Mouse (Mus musculus) kidney, postnatal 36 days (tissue): Measurements from ENCODE around the gene Nox4.

ENCODE experiments used
- DNase-seq, 2 experiments: peaks; one replicate each; pipeline ENCODE4 v3.0.0; 2021 to 2022; ENCODE audit warnings: mixed read lengths in 2 of 2

Gene Nox4

DNA sequence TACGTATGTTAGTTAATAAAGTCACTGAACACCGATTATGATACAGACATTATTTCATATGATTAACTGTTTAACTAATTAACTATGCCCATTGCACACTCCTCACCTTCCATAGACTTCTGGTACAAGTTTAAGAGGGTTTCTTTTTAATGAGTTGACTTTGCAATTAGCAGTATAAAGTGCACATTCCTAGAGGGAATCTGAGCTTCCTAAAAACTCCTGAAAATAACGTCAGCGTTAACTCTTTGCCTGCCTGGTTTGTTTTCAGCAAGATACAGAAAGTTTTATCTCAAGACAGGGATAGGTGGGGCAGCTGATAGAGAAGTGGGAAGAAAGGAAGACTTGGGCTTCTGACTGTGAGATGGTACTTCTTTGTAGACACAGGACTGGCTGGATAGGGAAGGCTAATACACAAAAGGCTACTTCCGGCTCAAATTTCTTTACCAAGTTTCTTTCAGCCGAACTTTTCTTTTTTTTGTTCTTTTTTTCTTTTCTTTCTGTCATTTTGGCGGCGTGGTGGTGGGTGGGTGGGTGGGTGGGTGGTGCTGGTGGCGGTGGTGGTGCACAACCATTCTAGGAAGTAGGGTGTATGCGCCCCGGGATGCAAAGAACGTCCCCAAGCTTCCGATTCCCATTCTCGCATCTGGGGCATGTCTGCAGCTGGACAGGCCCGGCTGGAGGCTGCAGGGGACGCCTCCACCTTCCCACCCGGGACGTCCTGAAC lies at the start of gene Nox4:
Gene Nox4 (plus strand): TSS at position 241 of the 724 bp plus-strand sequence.
- no peak for DNase-seq

DNA sequence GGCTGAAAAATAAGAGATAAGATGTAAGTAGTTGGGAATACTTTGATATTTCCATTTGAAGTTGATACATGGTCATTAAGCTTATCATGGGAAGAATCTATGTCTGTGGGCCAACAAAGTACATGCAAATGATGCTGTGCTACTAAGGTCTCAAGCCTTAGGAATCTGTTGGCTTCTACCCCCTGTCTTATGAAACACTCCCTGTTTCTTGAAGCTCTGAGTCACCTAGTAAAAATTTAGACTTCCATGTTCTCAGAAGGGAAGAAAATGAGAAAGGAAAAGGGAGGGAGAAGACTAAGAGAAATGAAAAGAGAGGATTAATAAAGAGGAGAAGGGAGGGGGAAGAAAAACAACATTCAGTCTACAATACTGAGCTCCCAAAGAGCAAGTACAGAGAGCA lies 41.1 kb upstream of the Nox4 start:
- DNase-seq, result no peak

DNA sequence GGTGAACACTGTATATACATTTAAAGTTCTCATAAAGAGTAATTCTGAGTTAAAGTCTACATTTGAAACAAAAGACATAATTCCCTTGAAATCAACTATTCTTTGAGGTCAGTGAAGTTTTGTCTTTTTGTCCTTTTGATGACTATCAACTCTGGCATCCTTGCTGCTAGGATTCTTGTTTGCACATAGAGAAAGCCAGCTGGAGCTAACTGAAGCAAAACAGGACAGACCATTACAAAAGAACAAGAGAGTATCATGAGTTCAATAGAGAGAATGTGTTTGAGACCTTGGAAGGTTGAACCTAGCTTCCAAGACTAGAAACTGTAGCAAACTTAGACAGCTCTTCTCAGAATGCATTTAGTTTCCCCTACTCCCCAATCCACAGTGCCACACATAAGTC lies 24.2 kb upstream of the Nox4 start:
- no peak for DNase-seq

DNA sequence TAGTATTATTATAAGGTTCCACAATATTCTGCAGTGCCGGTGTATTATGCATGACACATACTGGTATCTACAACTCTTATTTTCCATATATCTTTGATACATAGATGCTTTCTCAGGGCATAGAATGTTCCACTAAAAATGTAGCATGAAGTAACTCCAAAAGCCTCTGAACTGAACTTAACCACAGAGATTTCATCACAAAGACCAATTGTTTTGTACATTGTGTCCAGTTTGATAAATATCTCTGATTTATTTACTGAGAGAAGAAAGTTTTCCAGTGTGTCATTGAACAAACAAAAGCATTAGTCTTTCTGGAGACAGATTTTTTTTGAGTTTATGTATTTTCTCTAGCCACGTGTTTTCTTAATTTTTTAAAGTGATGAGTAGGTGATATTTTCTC lies 23.1 kb upstream of the Nox4 start:
- DNase-seq, result no peak

DNA sequence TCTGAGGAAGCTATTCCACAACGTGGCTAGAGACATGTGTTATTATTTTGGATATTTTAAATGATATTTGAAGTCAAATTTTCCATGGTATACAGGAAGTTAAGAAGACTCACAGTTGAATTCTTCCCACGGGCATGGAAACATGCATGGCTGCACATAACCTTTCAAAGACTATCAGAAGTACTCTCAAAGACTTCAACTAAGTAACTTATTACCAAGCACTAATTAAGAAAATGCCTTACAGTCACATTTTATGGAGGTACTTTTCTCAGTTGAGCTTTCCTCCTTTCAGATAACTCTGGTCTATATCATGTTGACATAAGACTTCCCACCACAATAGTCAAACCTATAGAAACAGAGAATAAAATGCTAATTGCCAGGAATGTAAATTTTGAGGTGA lies 20.3 kb upstream of the Nox4 start:
- DNase-seq, result peak in 1 of 2 experiments; percentile 30

DNA sequence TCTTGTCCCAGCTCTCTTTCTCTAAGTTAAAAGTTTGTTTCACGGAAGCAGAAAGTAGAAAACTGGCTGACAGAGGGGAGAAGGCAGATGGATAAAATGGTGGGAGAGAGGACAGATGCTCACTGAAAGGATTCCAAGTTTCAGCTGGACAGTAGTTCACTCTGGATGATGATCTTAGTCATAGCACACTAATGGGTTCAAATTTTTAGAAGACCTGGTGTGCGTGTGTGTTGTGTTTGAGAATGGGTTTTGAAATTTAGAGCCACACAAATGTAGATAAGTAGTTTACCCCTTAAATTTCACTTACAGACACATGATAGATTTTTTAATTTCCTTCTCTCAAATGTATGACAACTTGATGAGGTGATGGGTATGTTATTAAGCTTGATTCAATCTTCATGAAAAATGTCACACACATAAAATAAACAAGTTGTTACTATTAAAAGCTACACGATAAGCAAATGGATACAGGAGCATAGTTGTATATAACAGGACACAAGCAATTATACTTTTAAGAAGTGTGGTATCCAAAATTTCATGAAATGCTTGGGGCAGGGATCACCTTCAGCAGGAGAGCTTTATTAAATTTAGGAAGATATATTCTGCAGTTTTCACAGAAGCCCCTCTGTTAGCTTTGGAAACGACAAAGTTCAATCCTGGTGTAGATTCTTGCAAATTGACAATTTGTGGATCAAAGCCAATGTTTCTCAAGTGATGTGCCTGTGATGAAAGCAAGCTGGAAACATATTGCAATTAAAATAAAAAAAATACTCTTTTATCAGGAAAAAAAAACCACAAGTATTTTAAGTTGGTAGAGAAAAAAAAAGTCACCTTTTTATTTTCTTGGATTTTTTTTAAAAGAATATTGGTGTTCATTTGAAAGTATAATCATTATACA lies 18.6 kb upstream of the Nox4 start:
- DNase-seq, result no peak

DNA sequence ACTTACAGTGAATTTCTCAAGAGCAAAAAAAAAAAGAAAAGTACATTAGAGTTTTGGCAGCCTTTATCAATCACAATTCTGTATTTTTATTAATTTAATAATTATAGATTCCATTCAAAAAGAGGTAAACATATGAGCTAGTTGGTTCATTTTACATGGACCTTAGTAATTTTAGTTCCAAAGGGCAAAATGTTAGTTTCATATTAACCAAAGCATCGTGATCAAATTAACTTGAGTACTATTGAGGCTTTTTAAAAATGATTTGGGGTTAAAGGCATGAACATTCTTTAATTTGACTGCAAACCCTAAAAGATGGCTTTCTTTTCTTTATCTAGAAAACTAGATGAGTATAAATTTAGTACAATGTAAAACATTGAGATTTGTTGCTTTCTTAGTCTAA lies 16.4 kb upstream of the Nox4 start:
- DNase-seq, result no peak

DNA sequence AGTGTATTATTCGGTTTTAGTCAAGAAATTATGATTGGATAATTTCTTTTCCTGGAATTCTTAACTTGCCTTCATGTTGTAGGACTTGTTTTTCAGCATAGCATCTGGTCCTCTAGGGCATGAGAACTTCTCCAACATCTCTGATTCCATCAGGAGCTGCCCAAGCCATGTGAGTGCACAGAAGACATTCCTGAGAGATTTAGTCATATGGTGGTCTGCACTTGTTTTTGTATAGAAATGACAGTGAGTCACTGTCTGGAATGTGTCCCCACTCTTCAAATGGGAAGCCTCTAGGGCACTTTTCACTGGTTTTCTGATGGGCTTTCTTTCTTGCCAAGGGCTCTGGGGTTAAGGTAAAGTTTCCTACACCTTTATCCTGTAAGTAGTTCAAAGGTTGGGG lies 4.8 kb upstream of the Nox4 start:
- no peak for DNase-seq

DNA sequence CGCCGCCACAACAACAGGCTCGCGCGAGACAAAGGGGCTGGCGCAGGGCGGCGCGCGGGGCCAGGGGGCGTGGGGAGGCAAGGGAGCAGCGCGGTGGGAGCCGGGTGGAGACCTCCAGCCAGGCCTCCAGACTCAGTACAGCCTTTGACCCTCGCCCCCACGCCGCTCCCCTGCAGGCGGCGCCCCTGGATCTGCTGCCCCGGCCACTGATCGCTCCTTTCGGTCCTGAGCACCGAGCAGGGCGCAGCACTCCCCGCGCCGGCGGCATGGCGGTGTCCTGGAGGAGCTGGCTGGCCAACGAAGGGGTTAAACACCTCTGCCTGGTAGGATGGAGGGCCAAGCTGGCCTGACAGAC lies 661 bp downstream of the Nox4 start:
- DNase-seq, result peak; percentile 82 to 85

DNA sequence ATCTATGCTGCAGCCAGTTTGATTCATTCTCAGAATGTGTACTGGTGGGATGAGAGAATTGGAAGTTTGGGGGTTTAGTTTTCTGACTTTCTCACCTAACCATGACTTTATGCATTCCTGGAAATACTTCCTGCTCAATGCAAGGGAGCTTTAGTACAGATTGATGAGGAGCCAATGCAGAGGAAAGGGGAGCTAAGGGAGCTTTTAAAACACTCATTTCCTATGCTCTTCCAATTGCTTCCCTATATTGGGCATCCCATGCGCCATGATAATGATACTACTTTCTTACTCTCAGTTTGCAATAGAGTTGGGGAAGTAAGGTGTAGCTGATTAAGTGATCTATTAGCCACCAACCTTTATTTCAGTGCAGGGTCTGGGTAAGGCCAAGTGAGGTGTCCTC lies 1.0 kb downstream of the Nox4 start:
- no peak for DNase-seq

DNA sequence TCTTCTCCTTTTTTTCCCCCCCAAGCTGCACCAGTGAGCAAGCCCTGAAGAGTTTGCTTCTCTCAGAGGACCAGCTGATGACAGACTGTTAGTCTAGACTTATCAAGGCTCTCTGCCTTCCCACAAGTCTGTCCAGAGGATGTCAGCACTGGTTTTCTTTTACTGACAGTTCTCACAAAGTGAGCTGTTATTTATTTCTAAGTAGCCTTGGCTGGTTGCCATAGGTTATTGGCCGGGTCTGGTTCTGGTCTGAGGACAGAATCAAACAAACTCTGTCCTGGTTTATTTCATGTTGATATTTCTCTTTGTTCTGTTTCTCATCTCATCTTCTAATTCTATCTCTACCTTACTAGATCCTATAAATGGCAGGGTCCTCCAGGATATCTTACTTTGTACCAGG lies 2.0 kb downstream of the Nox4 start:
- DNase-seq, result peak; percentile 63 to 76

DNA sequence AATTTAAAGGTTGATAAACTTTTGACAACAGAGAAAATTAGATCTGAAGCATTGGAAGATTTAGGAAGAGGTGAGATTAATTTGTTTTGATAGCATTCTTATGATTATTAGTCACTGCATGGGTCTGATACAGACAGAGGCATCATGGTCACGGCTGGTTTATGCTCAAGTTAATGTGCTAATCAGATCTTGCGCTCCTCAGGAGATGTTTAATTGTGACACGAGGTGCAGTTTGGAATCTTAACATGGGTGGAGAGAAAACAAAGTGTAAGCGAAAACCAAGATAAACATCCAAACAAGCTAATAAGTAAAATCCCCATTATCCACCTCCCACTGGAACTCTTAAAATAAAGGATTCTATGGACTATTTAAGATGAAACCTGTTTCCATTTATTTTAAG lies 6.2 kb downstream of the Nox4 start:
- peak in 1 of 2 experiments; percentile 41 for DNase-seq

DNA sequence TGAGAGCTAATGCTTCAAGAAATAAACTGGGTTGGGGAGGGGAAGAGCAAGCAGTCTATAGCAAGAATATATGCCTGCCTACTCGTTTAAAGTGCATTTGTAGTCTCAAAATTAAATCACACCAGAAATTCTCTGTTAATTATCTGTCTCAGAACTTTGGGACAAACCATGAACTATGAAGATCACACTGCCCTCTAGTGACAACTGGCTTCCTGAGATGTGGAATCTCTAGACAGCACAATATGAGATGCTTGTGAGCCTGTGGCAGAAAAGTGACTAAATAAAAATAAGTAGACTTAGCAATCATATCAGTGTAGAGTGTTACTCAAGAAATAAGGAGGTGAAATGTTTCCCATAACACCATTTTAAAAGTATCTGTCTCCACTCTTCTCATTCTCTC lies 31.3 kb downstream of the Nox4 start:
- DNase-seq, result peak; percentile 57 to 72

DNA sequence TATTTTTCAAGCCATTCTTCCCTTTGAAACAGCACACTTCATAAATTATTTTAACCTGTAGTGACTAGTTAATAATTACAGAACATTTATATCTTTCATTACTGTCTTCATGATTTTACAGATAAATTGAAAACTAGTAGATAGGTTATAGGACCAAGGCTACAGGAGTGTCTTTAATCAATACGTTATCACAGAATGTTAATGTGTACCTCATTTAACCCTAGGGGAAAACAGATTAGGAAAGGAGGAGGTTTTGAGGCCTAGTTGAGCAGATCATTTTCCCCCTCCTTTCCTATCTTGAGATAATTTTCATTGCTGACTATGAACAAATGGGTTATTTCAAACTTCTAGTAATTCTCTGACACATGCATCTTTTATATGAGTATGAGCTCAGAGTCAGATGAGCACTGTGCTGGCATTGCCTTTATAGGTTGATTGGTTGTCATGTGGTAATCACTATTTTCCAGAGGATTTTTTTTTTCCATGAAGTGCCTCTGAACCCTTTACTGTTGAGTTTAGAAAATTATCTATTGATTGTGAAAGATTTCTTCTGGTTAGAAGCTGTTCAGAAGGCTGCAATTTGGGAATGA lies 57.9 kb downstream of the Nox4 start:
- DNase-seq, result no peak

DNA sequence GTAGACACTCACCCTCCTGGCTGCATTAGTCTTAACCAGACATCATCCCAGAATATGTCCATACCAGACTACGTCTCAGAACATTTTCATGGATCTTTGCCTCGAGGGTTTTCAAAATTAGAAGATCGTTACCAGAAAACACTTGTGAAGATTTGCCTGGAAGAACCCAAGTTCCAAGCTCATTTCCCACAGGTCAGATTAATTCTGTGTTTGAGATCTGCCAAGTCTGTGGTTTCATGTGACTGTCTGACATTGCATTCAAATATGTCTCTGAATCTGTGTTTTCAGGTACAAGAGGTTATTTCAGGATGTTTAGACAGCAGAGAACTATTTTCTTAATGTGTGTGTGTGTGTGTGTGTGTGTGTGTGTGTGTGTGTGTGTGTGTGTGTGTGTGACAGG lies 75.7 kb downstream of the Nox4 start:
- no peak for DNase-seq

DNA sequence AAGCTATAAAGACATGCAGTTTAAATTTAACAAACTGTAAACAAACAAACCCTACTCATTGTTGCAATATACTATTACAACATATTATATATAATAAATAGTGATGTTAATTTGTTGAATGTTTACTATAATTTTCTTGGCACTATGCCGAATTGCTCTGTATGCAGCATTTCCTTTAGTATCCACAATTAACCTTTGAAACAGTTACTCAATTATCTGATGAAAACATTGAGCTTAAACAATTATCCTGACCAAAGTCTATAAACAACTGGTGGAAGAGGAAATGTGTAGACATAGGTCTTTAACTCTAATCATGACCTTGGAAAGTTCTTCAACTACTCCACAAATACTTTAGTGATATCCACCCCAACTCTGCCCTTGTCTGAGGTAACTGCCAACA lies 76.2 kb downstream of the Nox4 start:
- DNase-seq, result no peak

DNA sequence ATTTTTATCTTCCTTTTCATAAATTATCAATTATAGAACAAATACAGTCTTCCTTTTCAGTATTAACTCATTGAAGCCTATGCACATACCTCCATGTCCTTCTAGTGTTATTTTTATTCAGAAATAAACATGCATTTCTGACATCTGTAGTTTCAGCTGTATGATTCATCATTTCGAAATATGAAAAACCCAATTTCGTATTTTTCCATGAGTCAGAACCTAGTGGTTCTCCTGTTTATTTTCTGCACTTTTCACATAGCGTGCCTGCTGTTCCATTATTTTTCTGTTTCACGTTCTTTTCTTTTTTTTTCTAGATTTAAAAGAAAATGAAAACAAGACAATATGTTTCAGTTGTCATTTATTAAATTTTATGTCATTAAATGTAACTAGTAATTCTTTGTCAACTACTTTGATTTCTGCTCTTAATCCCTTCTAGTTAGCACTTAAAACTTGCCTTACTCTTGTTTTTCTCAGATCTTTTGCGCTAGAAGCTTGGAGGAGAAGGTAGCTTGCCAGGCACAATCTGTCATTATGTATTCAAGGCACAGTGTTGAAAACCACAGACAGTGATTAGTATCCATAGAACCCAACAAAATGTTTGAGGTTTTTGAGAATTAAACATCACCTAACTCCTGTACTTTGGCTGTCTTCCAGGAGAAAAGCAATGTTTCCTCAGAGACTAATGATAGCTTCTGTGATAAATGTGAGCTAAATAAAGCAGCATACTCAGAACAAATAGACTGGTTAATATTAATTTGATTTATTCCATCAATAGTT lies 85.1 kb downstream of the Nox4 start:
- no peak for DNase-seq

DNA sequence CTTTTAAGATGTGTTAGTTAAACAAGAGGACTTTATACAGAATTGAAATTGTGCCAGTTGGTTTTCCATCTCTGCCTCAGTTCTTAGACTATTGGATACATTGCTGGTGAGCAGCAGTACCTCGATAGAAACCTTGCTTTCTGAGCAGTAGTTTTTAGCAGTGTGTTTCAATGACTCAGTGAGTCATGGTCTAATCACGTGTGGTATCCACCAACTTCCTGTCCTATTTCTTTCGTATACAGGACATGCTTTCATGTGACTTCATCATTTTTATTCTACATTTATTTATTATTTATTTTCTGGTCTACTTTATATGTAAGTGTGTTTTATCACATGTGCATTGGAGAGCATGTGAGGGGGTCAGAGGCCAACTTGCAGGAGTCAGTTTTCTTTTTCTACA lies 99.7 kb downstream of the Nox4 start:
- DNase-seq, result no peak

DNA sequence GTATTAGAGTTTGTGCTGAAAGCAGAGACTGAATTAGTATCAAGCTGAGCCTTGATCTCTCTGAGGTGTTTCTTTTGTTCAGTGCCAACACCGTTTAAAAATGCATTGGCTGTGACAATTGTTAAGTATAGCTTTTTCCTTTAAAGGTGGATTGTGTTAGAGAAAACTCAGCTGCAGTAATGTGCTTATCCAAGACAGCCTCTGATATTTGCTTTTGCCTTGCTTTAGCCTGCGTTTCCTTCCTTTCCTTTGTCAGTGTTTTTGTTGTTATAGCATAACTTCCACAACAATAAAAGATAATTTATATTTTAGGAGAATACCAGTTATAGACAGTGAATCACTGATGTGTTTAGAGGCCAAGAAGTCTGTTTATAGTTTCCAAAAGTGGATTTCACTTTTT lies 106.9 kb downstream of the Nox4 start:
- DNase-seq, result no peak

DNA sequence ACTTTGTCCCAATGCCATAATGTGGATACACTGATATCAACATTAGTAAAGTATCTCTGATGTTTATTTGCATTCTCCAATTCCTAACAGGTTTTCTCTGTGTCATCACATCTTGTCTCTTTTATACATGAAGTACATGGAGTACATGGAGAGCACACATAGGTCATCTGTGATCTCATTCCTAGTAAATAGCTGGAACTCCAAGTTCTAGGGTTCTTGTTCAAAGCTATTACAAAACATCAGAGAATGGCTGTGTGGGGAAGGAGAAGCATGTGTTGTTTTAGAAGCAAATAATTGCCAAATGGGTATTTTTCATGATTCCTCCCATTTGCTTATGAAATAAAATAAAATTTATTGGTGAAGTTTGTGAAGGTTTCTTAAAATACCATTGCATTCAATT lies 121.9 kb downstream of the Nox4 start:
- no peak for DNase-seq

DNA sequence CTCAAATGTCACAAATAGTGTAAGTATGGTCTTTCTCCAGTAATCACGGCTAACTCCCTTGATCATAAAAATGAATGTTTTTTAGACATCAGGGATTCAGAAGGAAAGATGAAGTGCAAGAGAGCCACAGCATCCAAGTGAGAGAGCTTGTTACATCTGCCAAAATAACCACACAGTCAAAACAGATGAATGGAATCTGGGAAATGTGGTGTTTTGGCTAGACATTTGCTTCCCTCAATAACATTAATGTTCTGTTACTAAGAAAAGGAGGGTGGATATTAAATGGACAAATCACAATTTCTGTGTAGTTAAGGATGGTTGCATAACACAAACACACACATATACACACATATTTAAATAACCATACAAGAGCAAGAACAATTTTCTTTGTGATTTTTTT lies 123.2 kb downstream of the Nox4 start:
- DNase-seq, result no peak

DNA sequence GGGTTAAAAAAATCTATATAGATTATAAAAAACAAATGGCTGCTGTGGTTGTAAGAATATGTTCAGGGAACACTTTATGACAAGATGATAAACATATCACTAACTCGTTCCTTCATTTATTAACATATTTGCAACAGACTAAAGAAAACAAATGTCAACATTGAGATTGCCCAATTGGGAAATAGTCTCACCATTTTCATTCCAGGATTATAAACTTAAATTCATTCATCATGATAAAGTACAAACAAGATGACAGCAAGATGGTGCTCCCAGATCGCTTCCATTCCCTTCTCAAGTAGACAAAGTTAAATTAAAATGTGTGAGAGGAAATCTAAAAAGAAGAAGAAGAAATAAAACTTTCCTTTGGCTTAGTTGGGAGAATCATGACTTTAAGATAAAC lies 124.9 kb downstream of the Nox4 start:
- no peak for DNase-seq

DNA sequence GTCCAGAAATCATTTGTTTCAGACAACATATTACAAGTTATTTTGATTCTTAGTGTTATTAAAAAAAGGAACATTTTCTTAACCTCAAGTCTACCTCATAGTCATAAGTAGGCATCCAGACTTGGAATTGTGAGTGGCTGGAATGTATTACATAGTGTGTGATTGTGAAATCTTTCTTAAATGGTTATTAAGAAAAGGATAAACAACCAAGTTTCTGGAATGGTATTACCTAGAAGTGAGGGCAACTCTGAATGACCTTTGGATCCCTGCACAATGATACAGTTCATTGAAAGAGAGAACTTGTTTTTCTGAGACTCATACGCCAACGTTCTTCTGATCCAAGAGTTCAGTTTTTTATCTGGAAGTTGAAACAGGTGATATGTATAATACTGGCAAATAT lies 125.4 kb downstream of the Nox4 start:
- peak in 1 of 2 experiments; percentile 16 for DNase-seq
